Mouse (Mus musculus) lung, postnatal 10 days (tissue): Measurements from ENCODE around the gene Noto.
A peak's percentile ranks its signal among the peaks of the same experiment; 100 is the strongest.
"Not testable (repeated sequence)": the region's sequence is repeated elsewhere in the genome, so short reads cannot be mapped to it uniquely, and the experiment has no call there.

Source experiments
- DNase-seq: peaks from one replicate; pipeline ENCODE4 v3.0.0; 2021

Noto gene

GRCm38 (mm10) chr6:85431842-85432431 is 8.3 kb downstream of the Noto start, which contains the start of gene Smyd5:
Gene Smyd5, plus strand, starts transcription at chr6:85431989.
- peak; percentile 93 for DNase-seq

- DNase-seq: no peak
Observed at GRCm38 (mm10) chr6:85433865-85434264, 10.2 kb downstream of the Noto start.

GRCm38 (mm10) chr6:85436204-85436603 is 12.5 kb downstream of the Noto start:
- no peak for DNase-seq

- DNase-seq: no peak
Observed at GRCm38 (mm10) chr6:85436631-85437030, 12.9 kb downstream of the Noto start.

- no peak for DNase-seq
Observed at GRCm38 (mm10) chr6:85441142-85441541, 17.5 kb downstream of the Noto start.

- DNase-seq: no peak
Observed at GRCm38 (mm10) chr6:85443488-85444233, 20.0 kb downstream of the Noto start.

- DNase-seq: no peak
Observed at GRCm38 (mm10) chr6:85444266-85444965, 20.7 kb downstream of the Noto start.

- no peak for DNase-seq
Observed at GRCm38 (mm10) chr6:85445286-85445685, 21.6 kb downstream of the Noto start.

GRCm38 (mm10) chr6:85447351-85447750 is 23.7 kb downstream of the Noto start:
- DNase-seq: no peak

GRCm38 (mm10) chr6:85450140-85450539 is 26.5 kb downstream of the Noto start:
- not testable (repeated sequence) for DNase-seq

GRCm38 (mm10) chr6:85450697-85451663 is 27.3 kb downstream of the Noto start, which contains the start of gene Cct7:
Gene Cct7, plus strand, starts transcription at chr6:85451514.
- DNase-seq: peak; percentile 99

- DNase-seq: peak; percentile 99
Observed at GRCm38 (mm10) chr6:85451664-85452410, 28.2 kb downstream of the Noto start, which contains the start of gene Pradc1. Gene Pradc1, minus strand, starts transcription at chr6:85451970.

GRCm38 (mm10) chr6:85452411-85452665 is 28.7 kb downstream of the Noto start:
- no peak for DNase-seq

GRCm38 (mm10) chr6:85452816-85453215 is 29.1 kb downstream of the Noto start:
- no peak for DNase-seq

- DNase-seq: no peak
Observed at GRCm38 (mm10) chr6:85459621-85460020, 35.9 kb downstream of the Noto start.

GRCm38 (mm10) chr6:85465381-85465780 is 41.7 kb downstream of the Noto start:
- DNase-seq: no peak

GRCm38 (mm10) chr6:85469660-85470430 is 46.2 kb downstream of the Noto start:
- no peak for DNase-seq

- peak; percentile 18 for DNase-seq
Observed at GRCm38 (mm10) chr6:85471962-85472361, 48.3 kb downstream of the Noto start.

- no peak for DNase-seq
Observed at GRCm38 (mm10) chr6:85472542-85472941, 48.9 kb downstream of the Noto start.

- no peak for DNase-seq
Observed at GRCm38 (mm10) chr6:85475581-85475980, 51.9 kb downstream of the Noto start.

- DNase-seq: peak; percentile 25
Observed at GRCm38 (mm10) chr6:85477366-85477917, 53.8 kb downstream of the Noto start.
